Mouse (Mus musculus) MEL (cell line): ENCODE results near the gene Gpsm3. TPM values are rescaled to one million over a fixed set of nuclear protein-coding genes. Genes with fewer than 3 reads are reported as not detected.
A peak's percentile ranks its signal among the peaks of the same experiment; 100 is the strongest.

Source experiments
- DNase-seq: peaks from one replicate; pipeline ENCODE4 v3.0.0; 2011; ENCODE audit warnings: low read depth, low spot score
- H3K27ac ChIP-seq: 2 replicates; pipeline ENCODE4 v1.5.1; 2012; ENCODE audit warnings: low read depth, mild to moderate bottlenecking, control low read depth, low read length, moderate library complexity; ENCODE audit not compliant: control insufficient read depth
- H3K27me3 ChIP-seq, 2 experiments: fragments of 150-350 bp in 1 of 2; sonication (generic) in 1 of 2; 2 replicates each; pipeline ENCODE4 v1.6.1; 2012; ENCODE audit warnings: low read length in 2 of 2, mild to moderate bottlenecking in 2 of 2, improper control_type of control experiment in 1 of 2, moderate library complexity in 1 of 2; ENCODE audit not compliant: insufficient read depth in 2 of 2, control insufficient read depth in 1 of 2
- H3K36me3 ChIP-seq, 2 experiments: 2 replicates each; pipeline ENCODE4 v1.6.1; 2012 to 2014; ENCODE audit warnings: low read length in 2 of 2, improper control_type of control experiment in 1 of 2, inconsistent platforms in 1 of 2, mild to moderate bottlenecking in 1 of 2; ENCODE audit not compliant: insufficient read depth in 2 of 2, control insufficient read depth in 1 of 2
- H3K4me1 ChIP-seq, 2 experiments: fragments of 150-350 bp in 1 of 2; sonication (generic) in 1 of 2; 2 replicates each; pipeline ENCODE4 v1.6.1; 2012; ENCODE audit warnings: low read length in 2 of 2, improper control_type of control experiment in 1 of 2, mild to moderate bottlenecking in 1 of 2; ENCODE audit not compliant: insufficient read depth in 2 of 2, control insufficient read depth in 1 of 2
- H3K4me3 ChIP-seq, 2 experiments: fragments of 150-350 bp in 1 of 2; sonication (generic) in 1 of 2; 2 replicates each; pipeline ENCODE4 v1.5.1; 2012; ENCODE audit warnings: low read depth in 2 of 2, low read length in 2 of 2, mild to moderate bottlenecking in 2 of 2, moderate library complexity in 2 of 2, control low read depth in 1 of 2, improper control_type of control experiment in 1 of 2; ENCODE audit not compliant: control insufficient read depth in 1 of 2, insufficient read depth in 1 of 2
- H3K79me2 ChIP-seq: 2 replicates; pipeline ENCODE4 v1.6.1; 2012; ENCODE audit warnings: mild to moderate bottlenecking, low read length, moderate library complexity; ENCODE audit not compliant: control insufficient read depth, poor library complexity, insufficient read depth
- H3K9ac ChIP-seq: 2 replicates; pipeline ENCODE4 v1.6.1; 2012; ENCODE audit warnings: low read depth, mild to moderate bottlenecking, control low read depth, low read length, moderate library complexity; ENCODE audit not compliant: control insufficient read depth, poor library complexity, severe bottlenecking
- H3K9me3 ChIP-seq: fragments of 150-350 bp; sonication (generic); replicated peaks from 2 replicates; pipeline ENCODE4 v1.6.1; 2012; ENCODE audit warnings: mild to moderate bottlenecking, low read length, improper control_type of control experiment, moderate library complexity; ENCODE audit not compliant: insufficient read depth
- BHLHE40 ChIP-seq: IDR thresholded peaks from 2 replicates; pipeline ENCODE4 v1.6.1; 2012; ENCODE audit warnings: low read depth, mild to moderate bottlenecking, inconsistent platforms, low read length, improper control_type of control experiment, borderline replicate concordance
- CHD1 ChIP-seq: IDR thresholded peaks from 2 replicates; pipeline ENCODE4 v1.6.1; 2012; ENCODE audit warnings: low read depth, mild to moderate bottlenecking, inconsistent platforms, low read length, improper control_type of control experiment
- CHD2 ChIP-seq: IDR thresholded peaks from 2 replicates; pipeline ENCODE4 v1.6.1; 2011; ENCODE audit warnings: low read length, improper control_type of control experiment
- CTCF ChIP-seq, 3 experiments: IDR thresholded peaks in 2 of 3; conservative IDR thresholded peaks in 1 of 3; 2 replicates each; pipeline ENCODE4 v1.5.1; 2011 to 2012; ENCODE audit warnings: low read length in 3 of 3, low read depth in 2 of 3, mild to moderate bottlenecking in 2 of 3, improper control_type of control experiment in 1 of 3, inconsistent platforms in 1 of 3, mixed read lengths in 1 of 3, moderate library complexity in 1 of 3; ENCODE audit not compliant: control insufficient read depth in 1 of 3, insufficient read depth in 1 of 3, poor library complexity in 1 of 3, severe bottlenecking in 1 of 3
- E2F4 ChIP-seq: IDR thresholded peaks from 2 replicates; pipeline ENCODE4 v1.6.1; 2011; ENCODE audit warnings: low read depth, low read length, improper control_type of control experiment, borderline replicate concordance
- ELF1 ChIP-seq: IDR thresholded peaks from 2 replicates; pipeline ENCODE4 v1.6.1; 2014; ENCODE audit warnings: low read depth, mild to moderate bottlenecking, inconsistent platforms, low read length, improper control_type of control experiment, moderate library complexity
- EP300 ChIP-seq, 2 experiments: IDR thresholded peaks; 2 replicates each; pipeline ENCODE4 v1.6.1; 2011; ENCODE audit warnings: improper control_type of control experiment in 2 of 2, low read length in 2 of 2, low read depth in 1 of 2, mild to moderate bottlenecking in 1 of 2
- ETS1 ChIP-seq: IDR thresholded peaks from 2 replicates; pipeline ENCODE4 v1.6.1; 2012; ENCODE audit warnings: low read depth, mild to moderate bottlenecking, inconsistent platforms, low read length, improper control_type of control experiment, moderate library complexity
- GABPA ChIP-seq: IDR thresholded peaks from 2 replicates; pipeline ENCODE4 v1.6.1; 2012; ENCODE audit warnings: low read depth, mild to moderate bottlenecking, inconsistent platforms, low read length, improper control_type of control experiment, moderate library complexity
- GATA1 ChIP-seq: IDR thresholded peaks from 2 replicates; pipeline ENCODE4 v1.6.1; 2011; ENCODE audit warnings: low read depth, low read length, improper control_type of control experiment
- JUND ChIP-seq: IDR thresholded peaks from 2 replicates; pipeline ENCODE4 v1.6.1; 2011; ENCODE audit warnings: low read depth, mild to moderate bottlenecking, improper control_type of control experiment, low read length
- KAT2A ChIP-seq: conservative IDR thresholded peaks from 2 replicates; pipeline ENCODE4 v1.6.1; 2012; ENCODE audit warnings: low read depth, low read length, improper control_type of control experiment, inconsistent platforms
- MAFK ChIP-seq: IDR thresholded peaks from 2 replicates; pipeline ENCODE4 v1.6.1; 2011; ENCODE audit warnings: low read depth, mild to moderate bottlenecking, low read length, improper control_type of control experiment, borderline replicate concordance
- MAZ ChIP-seq: IDR thresholded peaks from 2 replicates; pipeline ENCODE4 v1.6.1; 2012; ENCODE audit warnings: low read depth, mild to moderate bottlenecking, inconsistent platforms, low read length, improper control_type of control experiment
- MEF2A ChIP-seq: IDR thresholded peaks from 2 replicates; pipeline ENCODE4 v1.6.1; 2014; ENCODE audit warnings: low read depth, mild to moderate bottlenecking, inconsistent platforms, low read length, improper control_type of control experiment; ENCODE audit not compliant: poor library complexity, insufficient replicate concordance, severe bottlenecking; ENCODE audit errors: extremely low read depth
- MXI1 ChIP-seq: IDR thresholded peaks from 2 replicates; pipeline ENCODE4 v1.6.1; 2011; ENCODE audit warnings: mild to moderate bottlenecking, low read depth, low read length, improper control_type of control experiment
- MYB ChIP-seq: IDR thresholded peaks from 2 replicates; pipeline ENCODE4 v1.6.1; 2011; ENCODE audit warnings: mild to moderate bottlenecking, low read depth, low read length, improper control_type of control experiment
- MYC ChIP-seq: IDR thresholded peaks from 2 replicates; pipeline ENCODE4 v1.6.1; 2011; ENCODE audit warnings: low read depth, mild to moderate bottlenecking, low read length, improper control_type of control experiment, moderate library complexity
- NELFE ChIP-seq: IDR thresholded peaks from 2 replicates; pipeline ENCODE4 v1.6.1; 2011; ENCODE audit warnings: low read depth, low read length, improper control_type of control experiment
- NRF1 ChIP-seq: IDR thresholded peaks from 2 replicates; pipeline ENCODE4 v1.6.1; 2014; ENCODE audit warnings: low read depth, mild to moderate bottlenecking, inconsistent platforms, low read length, improper control_type of control experiment, moderate library complexity; ENCODE audit not compliant: poor library complexity, insufficient read depth, severe bottlenecking
- POLR2A ChIP-seq, 2 experiments: IDR thresholded peaks; 2 replicates each; pipeline ENCODE4 v1.6.1; 2011 to 2012; ENCODE audit warnings: low read length in 2 of 2, mild to moderate bottlenecking in 2 of 2, control low read depth in 1 of 2, improper control_type of control experiment in 1 of 2, low read depth in 1 of 2, moderate library complexity in 1 of 2; ENCODE audit not compliant: control insufficient read depth in 1 of 2, insufficient read depth in 1 of 2, poor library complexity in 1 of 2
- POLR2AphosphoS2 ChIP-seq: IDR thresholded peaks from 2 replicates; pipeline ENCODE4 v1.6.1; 2011; ENCODE audit warnings: low read length, improper control_type of control experiment
- POLR2AphosphoS5 ChIP-seq: IDR thresholded peaks from 2 replicates; pipeline ENCODE4 v1.6.1; 2012; ENCODE audit warnings: low read depth, borderline replicate concordance, mild to moderate bottlenecking, inconsistent platforms, low read length, moderate library complexity, mixed read lengths
- RAD21 ChIP-seq: IDR thresholded peaks from 2 replicates; pipeline ENCODE4 v1.6.1; 2011; ENCODE audit warnings: mild to moderate bottlenecking, low read depth, low read length, improper control_type of control experiment
- RCOR1 ChIP-seq: IDR thresholded peaks from 2 replicates; pipeline ENCODE4 v1.6.1; 2012; ENCODE audit warnings: low read depth, mild to moderate bottlenecking, inconsistent platforms, low read length, improper control_type of control experiment
- SIN3A ChIP-seq: IDR thresholded peaks from 2 replicates; pipeline ENCODE4 v1.6.1; 2012; ENCODE audit warnings: low read length, improper control_type of control experiment, inconsistent platforms
- SMC3 ChIP-seq: IDR thresholded peaks from 2 replicates; pipeline ENCODE4 v1.6.1; 2011; ENCODE audit warnings: low read depth, low read length, improper control_type of control experiment
- TAL1 ChIP-seq: IDR thresholded peaks from 2 replicates; pipeline ENCODE4 v1.6.1; 2012; ENCODE audit warnings: mild to moderate bottlenecking, inconsistent platforms, low read length, moderate library complexity, mixed read lengths
- TBP ChIP-seq: IDR thresholded peaks from 2 replicates; pipeline ENCODE4 v1.8.0; 2011; ENCODE audit warnings: low read depth, low read length, improper control_type of control experiment
- TCF12 ChIP-seq: IDR thresholded peaks from 2 replicates; pipeline ENCODE4 v1.6.1; 2014; ENCODE audit warnings: low read depth, mild to moderate bottlenecking, inconsistent platforms, low read length, improper control_type of control experiment, moderate library complexity
- UBTF ChIP-seq: IDR thresholded peaks from 2 replicates; pipeline ENCODE4 v1.6.1; 2012; ENCODE audit warnings: low read depth, mild to moderate bottlenecking, inconsistent platforms, low read length, improper control_type of control experiment, moderate library complexity, borderline replicate concordance; ENCODE audit not compliant: insufficient read depth
- USF1 ChIP-seq: IDR thresholded peaks from 2 replicates; pipeline ENCODE4 v1.6.1; 2014; ENCODE audit warnings: low read depth, mild to moderate bottlenecking, inconsistent platforms, low read length, improper control_type of control experiment, moderate library complexity
- USF2 ChIP-seq, 2 experiments: IDR thresholded peaks; 2 replicates each; pipeline ENCODE4 v1.6.1; 2011 to 2012; ENCODE audit warnings: improper control_type of control experiment in 2 of 2, low read length in 2 of 2, borderline replicate concordance in 1 of 2, inconsistent platforms in 1 of 2, low read depth in 1 of 2, mild to moderate bottlenecking in 1 of 2; ENCODE audit not compliant: insufficient read depth in 1 of 2
- ZC3H11A ChIP-seq: IDR thresholded peaks from 2 replicates; pipeline ENCODE4 v1.6.1; 2012; ENCODE audit warnings: low read depth, mild to moderate bottlenecking, inconsistent platforms, low read length, improper control_type of control experiment
- ZKSCAN1 ChIP-seq: IDR thresholded peaks from 2 replicates; pipeline ENCODE4 v1.6.1; 2012; ENCODE audit warnings: low read depth, mild to moderate bottlenecking, inconsistent platforms, low read length, improper control_type of control experiment, moderate library complexity
- ZMIZ1 ChIP-seq: IDR thresholded peaks from 2 replicates; pipeline ENCODE4 v1.6.1; 2012; ENCODE audit warnings: low read depth, mild to moderate bottlenecking, inconsistent platforms, low read length, improper control_type of control experiment, moderate library complexity
- ZNF384 ChIP-seq: IDR thresholded peaks from 2 replicates; pipeline ENCODE4 v1.6.1; 2012; ENCODE audit warnings: low read depth, mild to moderate bottlenecking, inconsistent platforms, low read length, improper control_type of control experiment
- polyA plus RNA-seq, 2 experiments: library from polyadenylated mRNA; stranded (reverse) in 1 of 2; unstranded in 1 of 2; fragments of >175 nt in 1 of 2; fragments of >200 nt in 1 of 2; gene quantifications; 2 replicates each; pipeline versions ENCODE4 v1.2.1 to v1.2.4; 2012; ENCODE audit warnings: low replicate concordance in 2 of 2, low read depth in 1 of 2; ENCODE audit not compliant: insufficient read length in 2 of 2, insufficient read depth in 1 of 2, missing spikeins in 1 of 2
- total RNA-seq: library from RNA; depleted of rRNA; stranded (reverse); fragments of 300-350 nt; gene quantifications from 2 replicates; pipeline ENCODE4 v1.2.3, GENCODE M21; 2012

The Gpsm3 gene
- total and polyA plus RNA-seq, 3 experiments: 10.6 to 37.8 TPM; not detected in 1

- Histone ChIP-seq H3K27ac (peak overlapping the region; percentile 67), H3K9me3 (no peaks in the 10 kb centered on the region), H3K27me3 (peaks cover 0 to 4% of the 10 kb centered on the region in 2 experiments; a peak in 2 of 4 replicates), H3K79me2 (no peaks in the 10 kb centered on the region), H3K4me3 (peak overlapping the region; percentile 34 to 36), H3K36me3 (peaks cover 0 to 10% of the 10 kb centered on the region in 2 experiments; a peak in 2 of 4 replicates), H3K4me1 (peaks cover 7 to 18% of the 10 kb centered on the region in 2 experiments), H3K9ac (peak overlapping the region; percentile 43)
- DNase-seq: peak; percentile 89
- TF ChIP-seq ETS1 (0 out of 2 replicates have a peak, but pooled peaks have one; percentile 6), TAL1 (peak; percentile 67), CHD1 (no peak), POLR2AphosphoS2 (no peak), CTCF (IDR thresholded peaks at IDR 0.05 in 2 of 3, conservative IDR thresholded peaks at IDR 0.05 in 1 of 3; ENCODE audit: control insufficient read depth in 1 of 3, insufficient read depth in 1 of 3, low read depth in 2 of 3, low read length in 3 of 3, poor library complexity in 1 of 3, severe bottlenecking in 1 of 3) (no peak), NELFE (0 out of 2 replicates have a peak, but pooled peaks have one; percentile 22), ZKSCAN1 (no peak), UBTF (no peak), ZNF384 (no peak), CHD2 (peak; percentile 37; the same call in 1 of the 2 replicates), E2F4 (no peak), MAFK (no peak), MXI1 (no peak; the same call in 1 of the 2 replicates), RAD21 (no peak), ELF1 (peak; percentile 60), BHLHE40 (0 out of 2 replicates have a peak, but pooled peaks have one; percentile 45), GATA1 (no peak), JUND (no peak), EP300 (IDR thresholded peaks at IDR 0.05; ENCODE audit: low read depth in 1 of 2, low read length in 2 of 2) (peak in 1 of 2 experiments; percentile 41; a peak in 3 of 4 replicates), GABPA (no peak), POLR2AphosphoS5 (no peak), ZC3H11A (no peak), TCF12 (peak; percentile 58), ZMIZ1 (no peak), KAT2A (no peak), SIN3A (no peak; the same call in 1 of the 2 replicates), MYB (no peak), NRF1 (peak; percentile 62), MEF2A (no peak), USF2 (IDR thresholded peaks at IDR 0.05; ENCODE audit: borderline replicate concordance in 1 of 2, insufficient read depth in 1 of 2, low read depth in 1 of 2, low read length in 2 of 2) (no peak), TBP (peak; percentile 41; the same call in 1 of the 2 replicates), MAZ (0 out of 2 replicates have a peak, but pooled peaks have one; percentile 44), USF1 (no peak), RCOR1 (no peak; the same call in 1 of the 2 replicates), SMC3 (no peak), POLR2A (IDR thresholded peaks at IDR 0.05; ENCODE audit: control insufficient read depth in 1 of 2, insufficient read depth in 1 of 2, low read depth in 1 of 2, low read length in 2 of 2, poor library complexity in 1 of 2) (peak; percentile 14 to 43; a peak in 1 of 4 replicates), MYC (no peak)
Measured at GRCm38 (mm10) chr17:34561200-34561599, 28.4 kb upstream of the Gpsm3 start.
